Mouse (Mus musculus) olfactory bulb, adult 2 months (tissue): Measurements from ENCODE around the gene Pip4p1. TPM values are rescaled to one million over a fixed set of nuclear protein-coding genes. Genes with fewer than 3 reads are reported as not detected.
"Not testable (repeated sequence)": the region's sequence is repeated elsewhere in the genome, so short reads cannot be mapped to it uniquely, and the experiment has no call there.

Experiments
- H3K27ac ChIP-seq: fragments of 200-500 bp; 2 replicates; pipeline ENCODE4 v1.5.1; 2012; ENCODE audit warnings: low read depth, low read length; ENCODE audit not compliant: insufficient read depth
- H3K4me1 ChIP-seq: fragments of 200-500 bp; 2 replicates; pipeline ENCODE4 v1.6.1; 2012; ENCODE audit warnings: low read length; ENCODE audit not compliant: control insufficient read depth, insufficient read depth
- H3K4me3 ChIP-seq: fragments of 200-500 bp; 2 replicates; pipeline ENCODE4 v1.5.1; 2012; ENCODE audit warnings: mild to moderate bottlenecking, low read depth, low read length, moderate library complexity; ENCODE audit not compliant: insufficient read depth
- CTCF ChIP-seq: fragments of 200-500 bp; IDR thresholded peaks from 2 replicates; pipeline ENCODE4 v1.5.1; 2012; ENCODE audit warnings: low read depth, mild to moderate bottlenecking, low read length, moderate library complexity; ENCODE audit not compliant: insufficient read depth
- POLR2A ChIP-seq: fragments of 200-500 bp; IDR thresholded peaks from 2 replicates; pipeline ENCODE4 v1.6.1; 2012; ENCODE audit warnings: mild to moderate bottlenecking, low read depth, low read length, moderate library complexity; ENCODE audit not compliant: insufficient read depth
- WGBS: fragments of 180-500 bp; shearing (Covaris S2); methylation state at CpG from one replicate; pipeline ENCODE4 v1.1.7; 2018; 5-methylcytosine and 5-hydroxymethylcytosine counted together
- polyA plus RNA-seq: library from polyadenylated mRNA; stranded (reverse); fragments of >200 nt; gene quantifications from 2 replicates; pipeline ENCODE4 v1.2.4, GENCODE M21; 2012; ENCODE audit warnings: low replicate concordance; ENCODE audit not compliant: missing spikeins, insufficient read depth, insufficient read length

Pip4p1 gene
- not detected in 2 replicates for polyA plus RNA-seq

- H3K27ac ChIP-seq, result peak within 1 kb of the TSS; percentile 76
- WGBS, result under 1% methylated on average over 68 of the region's 68 CpGs
- peaks cover 2% of the 10 kb centered on the region; the same call in 1 of the 2 replicates for H3K4me1 ChIP-seq
- TF ChIP-seq POLR2A, result peak; percentile 68
- no peak for TF ChIP-seq CTCF
- peak within 1 kb of the TSS; percentile 71 for H3K4me3 ChIP-seq
Observed at GRCm38 (mm10) chr14:50930754-50931492, at the start of gene Pip4p1, which contains the start of gene Pnp. TSS of gene Pip4p1 (minus strand) at chr14:50930856. TSS of gene Pnp (plus strand) at chr14:50931082.

- Histone ChIP-seq H3K4me3 (no peak overlapping the region), H3K27ac (no peak overlapping the region), H3K4me1 (no peaks in the 10 kb centered on the region)
- TF ChIP-seq CTCF, result no peak
- no peak for TF ChIP-seq POLR2A
Observed at GRCm38 (mm10) chr14:50979631-50980030, 49.0 kb upstream of the Pip4p1 start.

GRCm38 (mm10) chr14:50978451-50978850 lies 47.8 kb upstream of the Pip4p1 start:
- H3K4me1 ChIP-seq, H3K27ac ChIP-seq, H3K4me3 ChIP-seq: not testable (repeated sequence)
- 92% methylated on average over 6 of the region's 6 CpGs for WGBS

- Histone ChIP-seq H3K4me3 (no peak overlapping the region), H3K27ac (no peak overlapping the region), H3K4me1 (no peaks in the 10 kb centered on the region)
- TF ChIP-seq POLR2A, result no peak
- TF ChIP-seq CTCF, result no peak
- 16% methylated on average over 9 of the region's 9 CpGs for WGBS
Observed at GRCm38 (mm10) chr14:50976674-50977073, 46.0 kb upstream of the Pip4p1 start.

- TF ChIP-seq CTCF (no peak), POLR2A (no peak)
- Histone ChIP-seq H3K4me3 (no peak overlapping the region), H3K4me1 (no peaks in the 10 kb centered on the region), H3K27ac (no peak overlapping the region)
- 77% methylated on average over 5 of the region's 5 CpGs for WGBS
Observed at GRCm38 (mm10) chr14:50975001-50975400, 44.3 kb upstream of the Pip4p1 start.

- WGBS, result 66% methylated on average over 4 of the region's 4 CpGs
- peaks cover 3% of the 10 kb centered on the region; the same call in 1 of the 2 replicates for H3K4me1 ChIP-seq
- no peak for TF ChIP-seq CTCF
- no peak for TF ChIP-seq POLR2A
Observed at GRCm38 (mm10) chr14:50973700-50974099, 43.0 kb upstream of the Pip4p1 start.

GRCm38 (mm10) chr14:50973054-50973453 lies 42.4 kb upstream of the Pip4p1 start:
- not testable (repeated sequence) for H3K27ac ChIP-seq, H3K4me1 ChIP-seq, H3K4me3 ChIP-seq
- 84% methylated on average over 5 of the region's 5 CpGs for whole genome bisulfite sequencing

More at GRCm38 (mm10) chr14:50973700-50974099, 43.0 kb upstream of the Pip4p1 start:
- no peak overlapping the region for H3K4me3 ChIP-seq
- H3K27ac ChIP-seq, result no peak overlapping the region

GRCm38 (mm10) chr14:50970822-50971221 lies 40.2 kb upstream of the Pip4p1 start:
- Histone ChIP-seq H3K27ac (no peak overlapping the region), H3K4me3 (no peak overlapping the region), H3K4me1 (peaks cover 3% of the 10 kb centered on the region; the same call in 1 of the 2 replicates)
- no peak for TF ChIP-seq CTCF
- TF ChIP-seq POLR2A, result no peak
- WGBS, result 83% methylated on average over 1 of the region's 1 CpGs

- H3K4me1 ChIP-seq, result peaks cover 3% of the 10 kb centered on the region; the same call in 1 of the 2 replicates
- 23% methylated on average over 12 of the region's 12 CpGs for WGBS
- TF ChIP-seq CTCF, result no peak
- TF ChIP-seq POLR2A, result no peak
- no peak overlapping the region for H3K27ac ChIP-seq
- no peak overlapping the region for H3K4me3 ChIP-seq
Observed at GRCm38 (mm10) chr14:50969558-50970544, 39.2 kb upstream of the Pip4p1 start.
